Mouse (Mus musculus) midbrain, embryonic 15.5 days (tissue): ENCODE data around the gene Hs1bp3. TPM values are rescaled to one million over a fixed set of nuclear protein-coding genes. Genes with fewer than 3 reads are reported as not detected.

ENCODE experiments used
- ATAC-seq: fragments of 200-750 bp; cut with Nextera tagmentation; replicated peaks from 2 replicates; pipeline ENCODE4 v1.8.0; 2017; ENCODE audit warnings: moderate TSS enrichment
- H3K27ac ChIP-seq: fragments of 300-500 bp; sonication (generic); 2 replicates; pipeline ENCODE4 v1.5.1; 2015; ENCODE audit warnings: mild to moderate bottlenecking, inconsistent platforms
- H3K27me3 ChIP-seq: fragments of 300-500 bp; sonication (generic); replicated peaks from 2 replicates; pipeline ENCODE4 v1.6.1; 2015; ENCODE audit warnings: inconsistent platforms
- H3K36me3 ChIP-seq: fragments of 300-500 bp; sonication (generic); replicated peaks from 2 replicates; pipeline ENCODE4 v1.6.1; 2015; ENCODE audit warnings: inconsistent platforms
- H3K4me1 ChIP-seq: fragments of 300-500 bp; sonication (generic); 2 replicates; pipeline ENCODE4 v1.6.1; 2015; ENCODE audit warnings: inconsistent platforms
- H3K4me2 ChIP-seq: fragments of 300-500 bp; sonication (generic); 2 replicates; pipeline ENCODE4 v1.6.1; 2015; ENCODE audit warnings: inconsistent platforms, mild to moderate bottlenecking, moderate library complexity
- H3K4me3 ChIP-seq: fragments of 300-500 bp; sonication (generic); 2 replicates; pipeline ENCODE4 v1.5.1; 2015; ENCODE audit warnings: mild to moderate bottlenecking, inconsistent platforms
- H3K9ac ChIP-seq: fragments of 300-500 bp; sonication (generic); 2 replicates; pipeline ENCODE4 v1.6.1; 2015; ENCODE audit warnings: mild to moderate bottlenecking, inconsistent platforms
- H3K9me3 ChIP-seq: fragments of 300-500 bp; sonication (generic); 2 replicates; pipeline ENCODE4 v1.6.1; 2016; ENCODE audit warnings: inconsistent platforms
- WGBS: fragments of 180-500 bp; shearing (Covaris S2); methylation state at CpG from one replicate; pipeline ENCODE4 v1.1.7; 2015; ENCODE audit warnings: mixed read lengths; 5-methylcytosine and 5-hydroxymethylcytosine counted together
- polyA plus RNA-seq: library from polyadenylated mRNA; unstranded; fragments of >200 nt; fragmentation: Nextera tagmentation; extraction: Ambion mirVana; gene quantifications from 2 replicates; pipeline ENCODE4 v1.2.1, GENCODE M21; 2015

The Hs1bp3 gene
- polyA plus RNA-seq = 8.9 and 10.8 TPM in 2 replicates

DNA sequence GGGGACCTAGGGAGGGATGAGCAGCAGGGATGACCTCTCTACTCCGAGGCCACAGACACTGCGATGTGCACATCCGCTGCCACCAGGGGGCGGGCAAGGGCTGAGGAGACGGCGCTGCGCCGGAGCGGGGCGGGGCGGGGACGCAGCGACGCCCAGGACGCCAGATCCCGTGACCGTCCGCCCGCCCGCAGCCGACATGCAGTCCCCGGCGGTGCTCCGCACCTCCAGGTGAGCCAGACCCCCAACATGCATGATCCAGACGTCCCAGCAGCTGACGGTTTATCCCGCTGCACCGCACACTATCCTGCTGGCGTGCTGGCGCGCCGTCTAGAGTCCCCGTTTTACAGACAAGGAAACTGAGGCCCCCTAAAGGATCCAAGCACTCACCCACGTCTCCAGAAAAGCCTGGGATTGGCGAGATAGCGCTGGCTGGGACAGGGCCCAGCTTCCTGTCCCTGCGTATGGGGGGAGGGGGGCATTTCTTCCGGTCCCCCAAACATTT lies at the start of gene Hs1bp3:
Hs1bp3 (plus strand) TSS at position 163 of the 502 bp plus-strand sequence.
- WGBS = under 1% methylated on average over 38 of the region's 38 CpGs
- Histone ChIP-seq H3K9ac (peak within 1 kb of the TSS; percentile 73), H3K9me3 (no peaks in the 10 kb centered on the region), H3K4me2 (peak within 1 kb of the TSS; percentile 89), H3K27ac (no peak within 1 kb of the TSS), H3K4me3 (peak within 1 kb of the TSS; percentile 74), H3K36me3 (no peaks in the 10 kb centered on the region), H3K4me1 (peaks cover 23% of the 10 kb centered on the region), H3K27me3 (peaks cover 9% of the 10 kb centered on the region; the same call in 1 of the 2 replicates)
- peak; percentile 91 for ATAC-seq

DNA sequence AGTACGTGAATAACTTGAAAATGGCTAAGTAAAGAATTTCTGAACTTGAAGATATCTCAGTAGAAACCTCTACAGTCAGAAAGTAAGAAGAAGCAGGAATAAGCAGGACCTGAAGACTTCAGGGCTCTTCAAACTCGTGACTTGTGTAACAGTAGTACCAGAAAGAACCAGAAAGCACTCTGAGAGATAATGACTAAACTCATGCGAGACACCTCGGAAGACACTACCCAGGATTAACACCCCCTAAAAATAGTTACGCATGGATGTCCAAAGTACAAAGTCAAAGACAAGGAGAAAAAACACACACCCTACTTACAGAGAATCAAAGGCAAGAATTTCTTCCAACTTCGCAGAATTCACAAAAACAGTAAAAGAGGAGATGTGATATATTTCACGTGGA lies 46.9 kb upstream of the Hs1bp3 start:
- Histone ChIP-seq H3K27me3 (no peaks in the 10 kb centered on the region), H3K9me3 (no peaks in the 10 kb centered on the region), H3K27ac (no peak overlapping the region), H3K36me3 (no peaks in the 10 kb centered on the region), H3K9ac (no peak overlapping the region), H3K4me2 (no peak overlapping the region), H3K4me3 (no peak overlapping the region), H3K4me1 (no peaks in the 10 kb centered on the region)
- WGBS = 89% methylated on average over 7 of the region's 7 CpGs
- ATAC-seq = no peak

GRCm38 (mm10) chr12:8269627-8270026 lies 43.6 kb upstream of the Hs1bp3 start:
- H3K4me1 ChIP-seq = no peaks in the 10 kb centered on the region
- no peaks in the 10 kb centered on the region for H3K9me3 ChIP-seq
- H3K27ac ChIP-seq = no peak overlapping the region
- no peaks in the 10 kb centered on the region for H3K36me3 ChIP-seq
- ATAC-seq = no peak
- no peaks in the 10 kb centered on the region for H3K27me3 ChIP-seq
- WGBS = 94% methylated on average over 11 of the region's 11 CpGs
- H3K4me3 ChIP-seq = no peak overlapping the region
- H3K9ac ChIP-seq = no peak overlapping the region
- no peak overlapping the region for H3K4me2 ChIP-seq

DNA sequence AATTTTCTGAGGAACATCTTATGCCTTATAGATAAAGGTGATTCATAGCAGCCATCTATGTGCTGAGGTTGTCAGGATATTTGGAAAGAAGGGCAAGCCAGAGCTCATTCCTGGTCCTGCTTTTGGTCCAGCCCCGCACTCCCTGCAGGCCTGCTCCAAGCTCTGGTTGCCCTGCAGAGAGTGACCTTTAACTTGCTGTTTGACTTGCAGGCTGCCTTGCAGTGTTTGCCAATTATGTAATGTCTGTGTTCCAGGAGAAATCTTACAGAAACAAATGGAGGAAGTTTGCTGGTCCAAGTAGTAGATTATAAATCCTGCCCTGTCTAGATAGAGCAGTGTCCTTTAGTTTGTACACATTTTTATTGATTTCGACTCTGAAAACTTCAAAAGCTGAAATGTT lies 41.8 kb upstream of the Hs1bp3 start:
- no peaks in the 10 kb centered on the region for H3K9me3 ChIP-seq
- ATAC-seq = no peak
- H3K4me1 ChIP-seq = no peaks in the 10 kb centered on the region
- H3K27me3 ChIP-seq = no peaks in the 10 kb centered on the region
- WGBS = 96% methylated on average over 2 of the region's 2 CpGs
- no peak overlapping the region for H3K9ac ChIP-seq
- H3K36me3 ChIP-seq = no peaks in the 10 kb centered on the region
- no peak overlapping the region for H3K27ac ChIP-seq
- no peak overlapping the region for H3K4me3 ChIP-seq
- H3K4me2 ChIP-seq = no peak overlapping the region

- Histone ChIP-seq H3K4me2 (no peak overlapping the region), H3K9ac (no peak overlapping the region), H3K27ac (no peak overlapping the region), H3K4me1 (no peaks in the 10 kb centered on the region), H3K27me3 (no peaks in the 10 kb centered on the region), H3K9me3 (no peaks in the 10 kb centered on the region), H3K4me3 (no peak overlapping the region), H3K36me3 (no peaks in the 10 kb centered on the region)
- no peak for ATAC-seq
- WGBS = 85% methylated on average over 6 of the region's 6 CpGs
Measured at GRCm38 (mm10) chr12:8273471-8274171, 39.6 kb upstream of the Hs1bp3 start.

GRCm38 (mm10) chr12:8275424-8275823 lies 37.8 kb upstream of the Hs1bp3 start:
- H3K36me3 ChIP-seq = no peaks in the 10 kb centered on the region
- no peak overlapping the region for H3K4me2 ChIP-seq
- H3K27ac ChIP-seq = no peak overlapping the region
- no peak overlapping the region for H3K9ac ChIP-seq
- H3K4me1 ChIP-seq = no peaks in the 10 kb centered on the region
- H3K4me3 ChIP-seq = no peak overlapping the region
- ATAC-seq = no peak
- 87% methylated on average over 4 of the region's 4 CpGs for WGBS
- no peaks in the 10 kb centered on the region for H3K27me3 ChIP-seq
- H3K9me3 ChIP-seq = no peaks in the 10 kb centered on the region

GRCm38 (mm10) chr12:8281225-8282017 lies 31.8 kb upstream of the Hs1bp3 start:
- Histone ChIP-seq H3K9me3 (no peaks in the 10 kb centered on the region), H3K27me3 (no peaks in the 10 kb centered on the region), H3K36me3 (no peaks in the 10 kb centered on the region), H3K4me3 (no peak overlapping the region), H3K9ac (no peak overlapping the region), H3K27ac (no peak overlapping the region), H3K4me1 (no peaks in the 10 kb centered on the region), H3K4me2 (no peak overlapping the region)
- ATAC-seq = no peak
- 82% methylated on average over 15 of the region's 15 CpGs for WGBS

GRCm38 (mm10) chr12:8287970-8288369 lies 25.3 kb upstream of the Hs1bp3 start:
- Histone ChIP-seq H3K27ac (no peak overlapping the region), H3K4me1 (peaks cover 15% of the 10 kb centered on the region), H3K9me3 (no peaks in the 10 kb centered on the region), H3K4me2 (no peak overlapping the region), H3K9ac (no peak overlapping the region), H3K4me3 (no peak overlapping the region), H3K36me3 (no peaks in the 10 kb centered on the region), H3K27me3 (no peaks in the 10 kb centered on the region)
- 64% methylated on average over 3 of the region's 3 CpGs for WGBS
- no peak for ATAC-seq

DNA sequence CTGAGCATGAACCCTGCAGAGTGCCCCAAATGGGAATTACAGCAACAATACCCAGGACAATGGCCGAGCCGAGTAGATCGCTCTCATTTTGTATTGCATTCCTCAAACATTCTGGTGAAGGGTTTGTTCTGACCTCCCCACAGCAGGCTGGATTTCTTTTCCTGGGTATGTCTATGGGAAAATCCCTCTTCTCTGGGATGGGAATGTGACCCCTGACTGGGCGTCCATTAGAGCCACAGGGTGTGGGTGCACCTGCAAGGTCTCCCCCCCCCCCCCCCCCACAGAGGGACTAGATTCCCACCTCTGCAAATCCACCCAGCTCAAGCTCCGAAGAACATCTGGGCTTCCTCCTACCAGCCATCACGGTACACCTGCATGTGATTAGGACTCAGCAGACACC lies 24.1 kb upstream of the Hs1bp3 start:
- Histone ChIP-seq H3K4me1 (peaks cover 15% of the 10 kb centered on the region), H3K4me2 (no peak overlapping the region), H3K9ac (no peak overlapping the region), H3K27me3 (peaks cover 5% of the 10 kb centered on the region; the same call in 1 of the 2 replicates), H3K36me3 (no peaks in the 10 kb centered on the region), H3K9me3 (no peaks in the 10 kb centered on the region), H3K27ac (no peak overlapping the region), H3K4me3 (no peak overlapping the region)
- WGBS = 61% methylated on average over 6 of the region's 6 CpGs
- no peak for ATAC-seq

DNA sequence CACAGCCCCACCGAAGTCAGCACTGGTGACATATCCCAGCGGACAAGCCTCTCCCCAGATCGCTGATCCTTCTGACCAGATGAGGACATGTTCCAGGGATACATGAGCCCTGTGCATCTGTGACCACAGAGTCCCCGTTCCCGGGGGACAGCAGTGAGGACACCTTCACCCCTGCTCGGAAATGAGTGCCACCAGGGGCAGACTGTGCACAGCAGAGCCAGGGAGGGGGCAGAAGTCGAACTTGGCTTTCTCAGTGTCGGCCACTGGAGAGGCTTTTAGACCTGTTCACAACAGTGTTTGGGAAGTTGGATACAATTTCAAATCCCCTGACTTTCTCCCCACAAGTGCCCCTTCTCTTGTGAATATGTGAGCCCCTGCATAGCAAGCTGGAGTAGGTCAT lies 23.7 kb upstream of the Hs1bp3 start:
- Histone ChIP-seq H3K4me1 (peaks cover 15% of the 10 kb centered on the region), H3K4me2 (no peak overlapping the region), H3K9me3 (no peaks in the 10 kb centered on the region), H3K4me3 (no peak overlapping the region), H3K27me3 (peaks cover 9% of the 10 kb centered on the region; the same call in 1 of the 2 replicates), H3K9ac (no peak overlapping the region), H3K36me3 (no peaks in the 10 kb centered on the region), H3K27ac (no peak overlapping the region)
- ATAC-seq = no peak
- 95% methylated on average over 8 of the region's 8 CpGs for WGBS

- Histone ChIP-seq H3K27me3 (peaks cover 23% of the 10 kb centered on the region), H3K9me3 (no peaks in the 10 kb centered on the region), H3K27ac (0 out of 2 replicates have a peak overlapping the region, but pooled peaks have one; percentile 26), H3K9ac (peak overlapping the region; percentile 18; the same call in 1 of the 2 replicates), H3K36me3 (no peaks in the 10 kb centered on the region), H3K4me1 (peaks cover 15% of the 10 kb centered on the region), H3K4me3 (no peak overlapping the region), H3K4me2 (peak overlapping the region; percentile 38)
- 30% methylated on average over 15 of the region's 15 CpGs for WGBS
- ATAC-seq = peak; percentile 79
Measured at GRCm38 (mm10) chr12:8291157-8291853, 21.9 kb upstream of the Hs1bp3 start.

DNA sequence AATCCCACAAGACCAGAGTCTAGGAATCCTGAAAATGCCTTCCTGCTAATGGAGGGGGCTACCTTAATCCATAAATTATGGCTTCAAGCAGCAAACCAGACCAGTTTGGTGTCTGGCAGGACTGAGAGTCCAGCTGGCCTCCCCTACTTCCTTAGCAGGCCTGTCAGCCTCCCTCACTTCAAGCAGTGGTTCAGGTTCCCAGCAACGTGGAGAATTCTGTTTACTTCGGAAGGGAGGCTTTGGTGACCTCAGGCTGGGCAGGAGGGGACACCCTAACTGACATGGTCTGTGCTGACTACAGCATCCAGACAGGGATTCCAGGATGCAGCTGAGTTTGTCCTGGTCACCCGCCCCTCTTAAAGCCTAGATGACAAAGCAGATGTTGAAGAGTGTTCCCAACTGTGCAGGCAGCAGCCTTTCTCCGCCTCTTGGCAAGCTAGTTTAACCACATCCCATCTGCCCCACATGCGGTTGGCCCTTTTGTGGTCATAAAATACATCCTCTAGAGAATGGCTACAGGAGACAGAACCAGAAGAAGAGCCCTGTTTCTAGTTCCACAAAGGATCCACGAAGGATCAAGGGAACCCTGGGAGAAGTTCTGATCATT lies 17.8 kb upstream of the Hs1bp3 start:
- Histone ChIP-seq H3K4me3 (no peak overlapping the region), H3K4me1 (peaks cover 27% of the 10 kb centered on the region), H3K27me3 (peaks cover 59% of the 10 kb centered on the region), H3K27ac (no peak overlapping the region), H3K4me2 (no peak overlapping the region), H3K9ac (no peak overlapping the region), H3K36me3 (no peaks in the 10 kb centered on the region), H3K9me3 (no peaks in the 10 kb centered on the region)
- 62% methylated on average over 6 of the region's 6 CpGs for WGBS
- ATAC-seq = no peak
